Mouse (Mus musculus) liver, embryonic 14.5 days (tissue): ENCODE measurements around the gene Chpf.

Experiments used
- CTCF ChIP-seq: IDR thresholded peaks from 2 replicates; pipeline ENCODE4 v1.5.1; 2016; ENCODE audit warnings: antibody characterized with exemption, low read depth, control low read depth
- EP300 ChIP-seq: IDR thresholded peaks from 2 replicates; pipeline ENCODE4 v1.6.1; 2016; ENCODE audit warnings: antibody characterized with exemption, low read depth

DNA sequence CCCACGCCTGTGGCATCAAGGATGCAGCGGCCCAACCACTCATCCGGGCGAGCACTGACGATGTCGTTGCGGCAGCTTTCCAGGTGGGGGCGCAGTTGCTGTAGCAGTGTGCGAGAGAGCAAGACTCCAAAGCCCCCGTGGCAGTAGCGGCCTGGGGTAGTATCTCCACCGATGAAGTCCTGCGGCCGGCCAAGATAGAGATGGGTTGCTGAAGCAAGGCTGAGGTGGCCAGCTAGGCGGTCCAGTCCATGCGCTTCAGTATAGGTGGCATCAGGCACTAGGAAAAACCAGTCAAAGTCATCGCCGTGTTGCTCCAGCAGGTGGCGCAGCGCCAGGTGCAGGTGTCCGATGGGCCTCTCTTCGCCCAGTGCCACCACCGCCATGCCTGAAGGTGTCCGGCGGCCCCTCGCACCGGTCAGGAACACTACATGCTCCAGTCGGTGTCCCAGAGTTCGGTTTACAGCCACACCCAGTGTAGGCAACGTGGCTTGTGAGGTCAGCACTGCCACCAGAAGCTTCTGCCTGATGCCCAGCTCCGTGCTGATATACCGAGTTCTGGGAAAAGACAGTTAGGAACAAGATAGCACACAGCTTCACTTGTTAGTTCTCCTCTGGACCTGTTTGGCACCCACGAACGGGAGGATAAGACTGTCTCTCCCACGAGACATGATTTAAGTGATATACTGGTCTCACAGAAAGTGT is 1.7 kb downstream of the Chpf start:
- no peak for TF ChIP-seq EP300
- peak; percentile 91 for TF ChIP-seq CTCF
